In genomic region chr3:135580439-135581275, GRCm38 (mm10) we compare ENCODE assay signal across 10 mouse cellular contexts.
DNase-seq lines count a peak whose midpoint lies in the region; ATAC-seq and TF ChIP-seq lines count a peak whose summit lies in the region.
"Had no signal": no experiment of that assay in that cellular context is flagged by ENCODE, and none has a peak within 500 bp of the region (broad histone marks: within the 10 kb centered on the region; RNA-seq: fewer than 3 reads in every experiment).

No protein-coding gene starts in this region.

- no peak for TF ChIP-seq CTCF in lung, embryonic 14.5 days (IDR thresholded peaks at IDR 0.05; ENCODE audit: low read depth)
- TF ChIP-seq CTCF in lung, adult 2 months (IDR thresholded peaks at IDR 0.05; ENCODE audit: insufficient read depth, low read length): no peak

- peaks cover 17% of the 10 kb centered on the region for H3K36me3 ChIP-seq in lung, embryonic 14.5 days (ENCODE audit: insufficient read depth)
- H3K36me3 ChIP-seq in embryonic facial prominence, embryonic 14.5 days (ENCODE audit: control insufficient read depth, insufficient read depth, low read length): peaks cover 21% of the 10 kb centered on the region
- peaks cover 6% of the 10 kb centered on the region for H3K36me3 ChIP-seq in intestine, embryonic 16.5 days (ENCODE audit: control insufficient read depth, insufficient read depth, low read length)
- H3K36me3 ChIP-seq in forebrain, embryonic 13.5 days (ENCODE audit: poor library complexity, severe bottlenecking): peaks cover 10% of the 10 kb centered on the region

- H3K27me3 ChIP-seq in lung, embryonic 14.5 days (ENCODE audit: insufficient read depth, low read length): no peaks in the 10 kb centered on the region
- no peaks in the 10 kb centered on the region for H3K27me3 ChIP-seq in embryonic facial prominence, embryonic 14.5 days (replicated peaks; ENCODE audit: control insufficient read depth, insufficient read depth, low read length)
- H3K27me3 ChIP-seq in intestine, embryonic 16.5 days (replicated peaks; ENCODE audit: control insufficient read depth, insufficient read depth, low read length): no peaks in the 10 kb centered on the region
- no peaks in the 10 kb centered on the region for H3K27me3 ChIP-seq in forebrain, embryonic 13.5 days
- H3K27me3 ChIP-seq: stomach, embryonic 15.5 days had no signal

- DNase-seq in lung, embryonic 14.5 days: peak; percentile 31
- DNase-seq in lung, adult 2 months: no peak
- DNase-seq in embryonic facial prominence, embryonic 14.5 days (ENCODE audit: low spot score): peak; percentile 48
- DNase-seq in adrenal gland, postnatal 25 days: no peak
- no peak for DNase-seq in adrenal gland, postnatal 4 days (ENCODE audit: low spot score in 2 of 2)

- no peak overlapping the region for H3K4me3 ChIP-seq in lung, embryonic 14.5 days (ENCODE audit: low read depth, low read length)
- H3K4me3 ChIP-seq in lung, adult 2 months (replicated peaks; ENCODE audit: extremely low read depth, low read depth, low read length): no peak overlapping the region
- no peak overlapping the region for H3K4me3 ChIP-seq in embryonic facial prominence, embryonic 14.5 days (ENCODE audit: low read depth, low read length)
- no peak overlapping the region for H3K4me3 ChIP-seq in intestine, embryonic 16.5 days (ENCODE audit: low read length)
- no peak overlapping the region for H3K4me3 ChIP-seq in forebrain, embryonic 13.5 days
- H3K4me3 ChIP-seq: stomach, embryonic 15.5 days had no signal

- no peak for ATAC-seq in lung, embryonic 14.5 days (ENCODE audit: insufficient read depth)
- ATAC-seq in embryonic facial prominence, embryonic 14.5 days (ENCODE audit: low read depth): 0 out of 2 replicates have a peak, but pooled peaks have one; percentile 24
- 0 out of 2 replicates have a peak, but pooled peaks have one; percentile 30 for ATAC-seq in intestine, embryonic 16.5 days
- peak; percentile 51 for ATAC-seq in neutrophil, adult 5-6 weeks (ENCODE audit: extremely low read depth, insufficient number of reproducible peaks, low FRiP score, poor library complexity, severe bottlenecking)
- no peak for ATAC-seq in forebrain, embryonic 13.5 days

- no peak overlapping the region for H3K4me2 ChIP-seq in lung, embryonic 14.5 days
- no peak overlapping the region for H3K4me2 ChIP-seq in embryonic facial prominence, embryonic 14.5 days (ENCODE audit: low read depth, low read length)
- H3K4me2 ChIP-seq in intestine, embryonic 16.5 days (ENCODE audit: low read depth, low read length): no peak overlapping the region
- H3K4me2 ChIP-seq in forebrain, embryonic 13.5 days: no peak overlapping the region
- H3K4me2 ChIP-seq: stomach, embryonic 15.5 days had no signal

- TF ChIP-seq POLR2A in lung, adult 2 months (IDR thresholded peaks at IDR 0.05; ENCODE audit: borderline replicate concordance, extremely low read depth, low read depth, low read length): no peak

- WGBS in lung, embryonic 14.5 days: 70% methylated on average over 21 of the region's 21 CpGs
- WGBS in lung, adult 2 months: 63% methylated on average over 21 of the region's 21 CpGs
- WGBS in embryonic facial prominence, embryonic 14.5 days: 69% methylated on average over 21 of the region's 21 CpGs
- 67% methylated on average over 21 of the region's 21 CpGs for WGBS in intestine, embryonic 16.5 days
- WGBS in forebrain, embryonic 13.5 days: 88% methylated on average over 21 of the region's 21 CpGs

- no peak overlapping the region for H3K27ac ChIP-seq in lung, embryonic 14.5 days (ENCODE audit: low read depth)
- no peak overlapping the region for H3K27ac ChIP-seq in embryonic facial prominence, embryonic 14.5 days (replicated peaks; ENCODE audit: low read depth, low read length)
- no peak overlapping the region for H3K27ac ChIP-seq in intestine, embryonic 16.5 days (ENCODE audit: low read length)
- no peak overlapping the region for H3K27ac ChIP-seq in forebrain, embryonic 13.5 days
- H3K27ac ChIP-seq: liver, embryonic 14.5 days; stomach, embryonic 15.5 days had no signal

- H3K9me3 ChIP-seq in lung, embryonic 14.5 days (ENCODE audit: low read depth, low read length): no peaks in the 10 kb centered on the region
- no peaks in the 10 kb centered on the region for H3K9me3 ChIP-seq in embryonic facial prominence, embryonic 14.5 days (ENCODE audit: control insufficient read depth, low read length)
- H3K9me3 ChIP-seq in intestine, embryonic 16.5 days (ENCODE audit: control insufficient read depth, low read length): no peaks in the 10 kb centered on the region
- H3K9me3 ChIP-seq in forebrain, embryonic 13.5 days (replicated peaks): no peaks in the 10 kb centered on the region
- H3K9me3 ChIP-seq: stomach, embryonic 15.5 days had no signal

- H3K9ac ChIP-seq in lung, embryonic 14.5 days: no peak overlapping the region
- no peak overlapping the region for H3K9ac ChIP-seq in embryonic facial prominence, embryonic 14.5 days (ENCODE audit: low read depth, low read length)
- no peak overlapping the region for H3K9ac ChIP-seq in intestine, embryonic 16.5 days (ENCODE audit: low read depth, low read length)
- no peak overlapping the region for H3K9ac ChIP-seq in forebrain, embryonic 13.5 days
- H3K9ac ChIP-seq: liver, embryonic 14.5 days; stomach, embryonic 15.5 days had no signal

- H3K4me1 ChIP-seq in lung, embryonic 14.5 days (ENCODE audit: insufficient read depth): no peaks in the 10 kb centered on the region
- no peaks in the 10 kb centered on the region; the same call in 1 of the 2 replicates for H3K4me1 ChIP-seq in lung, adult 2 months (ENCODE audit: control insufficient read depth, insufficient read depth, low read length)
- peaks cover 14% of the 10 kb centered on the region; the same call in 1 of the 2 replicates for H3K4me1 ChIP-seq in embryonic facial prominence, embryonic 14.5 days (ENCODE audit: control insufficient read depth, insufficient read depth, low read length)
- H3K4me1 ChIP-seq in intestine, embryonic 16.5 days (ENCODE audit: control insufficient read depth, insufficient read depth, low read length): peaks cover 6% of the 10 kb centered on the region; the same call in 1 of the 2 replicates
- peaks cover 8% of the 10 kb centered on the region for H3K4me1 ChIP-seq in forebrain, embryonic 13.5 days

Comparison
In these comparisons a context has a peak if more than half of its experiments do, and no peak if none do; other contexts are left out.
1. DNase-seq: peak in lung, embryonic 14.5 days (single experiment) and embryonic facial prominence, embryonic 14.5 days (single experiment); none in lung, adult 2 months (single experiment), adrenal gland, postnatal 25 days (single experiment) and adrenal gland, postnatal 4 days (0 of 2).
2. ATAC-seq: peak in embryonic facial prominence, embryonic 14.5 days (single experiment), intestine, embryonic 16.5 days (single experiment) and neutrophil, adult 5-6 weeks (single experiment); none in lung, embryonic 14.5 days (single experiment) and forebrain, embryonic 13.5 days (single experiment).